In genomic region chr3:95632648-95633588, GRCm38 (mm10) we compare ENCODE assay signal across 10 mouse cellular contexts. TPM values are rescaled to one million over a fixed set of nuclear protein-coding genes. Genes with fewer than 3 reads are reported as not detected.
DNase-seq lines count a peak whose midpoint lies in the region; ATAC-seq and TF ChIP-seq lines count a peak whose summit lies in the region.
"Had no signal": no experiment of that assay in that cellular context is flagged by ENCODE, and none has a peak within 500 bp of the region (broad histone marks: within the 10 kb centered on the region; RNA-seq: fewer than 3 reads in every experiment).

No protein-coding gene starts in this region.

- H3K4me2 ChIP-seq in heart, embryonic 11.5 days: no peak overlapping the region
- no peak overlapping the region for H3K4me2 ChIP-seq in hindbrain, postnatal 0 days (ENCODE audit: low read depth, low read length)
- H3K4me2 ChIP-seq in intestine, embryonic 16.5 days (ENCODE audit: low read depth, low read length): no peak overlapping the region

- H3K9ac ChIP-seq in heart, embryonic 11.5 days (ENCODE audit: low read depth, low read length): 0 out of 2 replicates have a peak overlapping the region, but pooled peaks have one; percentile 46
- no peak overlapping the region for H3K9ac ChIP-seq in hindbrain, postnatal 0 days (replicated peaks; ENCODE audit: low read length)
- H3K9ac ChIP-seq in intestine, embryonic 16.5 days (ENCODE audit: low read depth, low read length): no peak overlapping the region

- WGBS in heart, embryonic 11.5 days (ENCODE audit: insufficient replicate concordance): 69% methylated on average over 12 of the region's 12 CpGs
- WGBS in hindbrain, postnatal 0 days: 75% methylated on average over 12 of the region's 12 CpGs
- WGBS in intestine, embryonic 16.5 days: 71% methylated on average over 12 of the region's 12 CpGs

- no peak for ATAC-seq in heart, embryonic 11.5 days (replicated peaks; ENCODE audit: insufficient number of reproducible peaks, low FRiP score, low TSS enrichment)
- peak; percentile 52; the same call in 1 of the 2 replicates for ATAC-seq in hindbrain, postnatal 0 days
- no peak for ATAC-seq in intestine, embryonic 16.5 days

- H3K27ac ChIP-seq in heart, embryonic 11.5 days (ENCODE audit: low read depth, low read length): peak overlapping the region; percentile 29; the same call in 1 of the 2 replicates
- no peak overlapping the region for H3K27ac ChIP-seq in hindbrain, postnatal 0 days
- no peak overlapping the region for H3K27ac ChIP-seq in intestine, embryonic 16.5 days (ENCODE audit: low read length)

- H3K9me3 ChIP-seq in heart, embryonic 11.5 days (replicated peaks; ENCODE audit: control insufficient read depth, low read length): no peaks in the 10 kb centered on the region
- no peaks in the 10 kb centered on the region for H3K9me3 ChIP-seq in hindbrain, postnatal 0 days (ENCODE audit: low read length)
- H3K9me3 ChIP-seq in intestine, embryonic 16.5 days (ENCODE audit: control insufficient read depth, low read length): no peaks in the 10 kb centered on the region
- H3K9me3 ChIP-seq: megakaryocyte, embryonic 14.5 days had no signal

- H3K36me3 ChIP-seq in heart, embryonic 11.5 days (ENCODE audit: control insufficient read depth, insufficient read depth, low read length): peaks cover 40% of the 10 kb centered on the region
- H3K36me3 ChIP-seq in hindbrain, postnatal 0 days (ENCODE audit: insufficient read depth, low read length): peaks cover 52% of the 10 kb centered on the region
- peaks cover 14% of the 10 kb centered on the region for H3K36me3 ChIP-seq in intestine, embryonic 16.5 days (ENCODE audit: control insufficient read depth, insufficient read depth, low read length)

- no peak overlapping the region for H3K4me3 ChIP-seq in heart, embryonic 11.5 days (ENCODE audit: low read depth, low read length)
- no peak overlapping the region for H3K4me3 ChIP-seq in hindbrain, postnatal 0 days (ENCODE audit: low read length)
- no peak overlapping the region for H3K4me3 ChIP-seq in intestine, embryonic 16.5 days (ENCODE audit: low read length)
- H3K4me3 ChIP-seq: megakaryocyte, embryonic 14.5 days had no signal

- no peak for DNase-seq in heart, postnatal 4 days
- DNase-seq in thymus, postnatal 0 days (ENCODE audit: low spot score): peak; percentile 59
- no peak for DNase-seq in thymus, postnatal 36 days
- DNase-seq in hindbrain, postnatal 0 days (ENCODE audit: low spot score): peak; percentile 50
- DNase-seq in left cerebral cortex, postnatal 25 days (ENCODE audit: low spot score in 2 of 2): no peak
- DNase-seq in lung, postnatal 25 days (ENCODE audit: low spot score): no peak
- DNase-seq: adrenal gland, postnatal 25 days had no signal

- intact Hi-C loops in left cerebral cortex, postnatal 25 days (cut with DNase I): loop anchor here (5.0 kb wide), 1 partner anchor 44 kb away; no protein-coding TSS in a partner anchor

- no peaks in the 10 kb centered on the region for H3K27me3 ChIP-seq in heart, embryonic 11.5 days (ENCODE audit: control insufficient read depth, insufficient read depth, low read length)
- H3K27me3 ChIP-seq in hindbrain, postnatal 0 days (ENCODE audit: insufficient read depth, low read length): no peaks in the 10 kb centered on the region
- no peaks in the 10 kb centered on the region for H3K27me3 ChIP-seq in intestine, embryonic 16.5 days (replicated peaks; ENCODE audit: control insufficient read depth, insufficient read depth, low read length)
- H3K27me3 ChIP-seq: megakaryocyte, embryonic 14.5 days had no signal

- peaks cover 5% of the 10 kb centered on the region; the same call in 1 of the 2 replicates for H3K4me1 ChIP-seq in heart, embryonic 11.5 days (ENCODE audit: control insufficient read depth, insufficient read depth, low read length)
- H3K4me1 ChIP-seq in hindbrain, postnatal 0 days (ENCODE audit: insufficient read depth, low read length): no peaks in the 10 kb centered on the region
- no peaks in the 10 kb centered on the region; the same call in 1 of the 2 replicates for H3K4me1 ChIP-seq in intestine, embryonic 16.5 days (ENCODE audit: control insufficient read depth, insufficient read depth, low read length)

- peak; percentile 69 for TF ChIP-seq CTCF in hindbrain, postnatal 0 days (IDR thresholded peaks at IDR 0.05; ENCODE audit: low read depth)

RNA-seq across cellular contexts. Expression of gene Ensa, which starts 8.1 kb away (rescaled TPM):
- 52.7 and 55.4 TPM in 2 replicates for polyA plus RNA-seq in heart, embryonic 11.5 days (2014; fragmentation: Nextera tagmentation; extraction: Ambion mirVana)
- total RNA-seq in heart, postnatal 4 days (2021): 10 to 100 TPM; 49.2 to 50.5 TPM
- polyA plus RNA-seq in thymus, postnatal 0 days (2015; fragmentation: Nextera tagmentation; extraction: Ambion mirVana): 58.5 and 65.4 TPM in 2 replicates
- total RNA-seq in hindbrain, postnatal 0 days (2014; rRNA removed): 84.3 and 93.8 TPM in 2 replicates
- 136 and 139 TPM in 2 replicates for polyA plus RNA-seq in hindbrain, postnatal 0 days (2015; fragmentation: Nextera tagmentation; extraction: Ambion mirVana)
- 100 to 1,000 TPM; 366 to 382 TPM for total RNA-seq in left cerebral cortex, postnatal 25 days (2021)
- 67.3 and 69.9 TPM in 2 replicates for polyA plus RNA-seq in intestine, embryonic 16.5 days (2015; fragmentation: Nextera tagmentation; extraction: Ambion mirVana)

RNA-seq across cellular contexts. Expression of gene Mcl1, which starts 25.7 kb away (rescaled TPM):
- polyA plus RNA-seq in heart, embryonic 11.5 days (2014; fragmentation: Nextera tagmentation; extraction: Ambion mirVana): 46.3 and 49.8 TPM in 2 replicates
- total RNA-seq in heart, postnatal 4 days (2021): 100 to 1,000 TPM; 112 to 115 TPM
- 81.3 and 91.3 TPM in 2 replicates for polyA plus RNA-seq in thymus, postnatal 0 days (2015; fragmentation: Nextera tagmentation; extraction: Ambion mirVana)
- total RNA-seq in hindbrain, postnatal 0 days (2014; rRNA removed): 110 and 126 TPM in 2 replicates
- polyA plus RNA-seq in hindbrain, postnatal 0 days (2015; fragmentation: Nextera tagmentation; extraction: Ambion mirVana): 38.8 and 41.5 TPM in 2 replicates
- 10 to 100 TPM; 58.4 to 59.6 TPM for total RNA-seq in left cerebral cortex, postnatal 25 days (2021)
- polyA plus RNA-seq in intestine, embryonic 16.5 days (2015; fragmentation: Nextera tagmentation; extraction: Ambion mirVana): 14.7 and 17.0 TPM in 2 replicates

RNA-seq across cellular contexts. Expression of gene Golph3l, which starts 44.2 kb away (rescaled TPM):
- 27.8 and 32.0 TPM in 2 replicates for polyA plus RNA-seq in heart, embryonic 11.5 days (2014; fragmentation: Nextera tagmentation; extraction: Ambion mirVana)
- total RNA-seq in heart, postnatal 4 days (2021): 10 to 100 TPM; 16.9 to 20.5 TPM
- polyA plus RNA-seq in thymus, postnatal 0 days (2015; fragmentation: Nextera tagmentation; extraction: Ambion mirVana): 33.4 and 35.9 TPM in 2 replicates
- total RNA-seq in hindbrain, postnatal 0 days (2014; rRNA removed): 17.3 and 18.4 TPM in 2 replicates
- 19.3 and 20.1 TPM in 2 replicates for polyA plus RNA-seq in hindbrain, postnatal 0 days (2015; fragmentation: Nextera tagmentation; extraction: Ambion mirVana)
- total RNA-seq in left cerebral cortex, postnatal 25 days (2021): 10 to 100 TPM; 20.4 to 20.6 TPM
- 42.6 and 44.3 TPM in 2 replicates for polyA plus RNA-seq in intestine, embryonic 16.5 days (2015; fragmentation: Nextera tagmentation; extraction: Ambion mirVana)

RNA-seq across cellular contexts. Expression of gene Adamtsl4, which starts 54.8 kb away (rescaled TPM):
- 3.5 and 5.1 TPM in 2 replicates for polyA plus RNA-seq in heart, embryonic 11.5 days (2014; fragmentation: Nextera tagmentation; extraction: Ambion mirVana)
- total RNA-seq in heart, postnatal 4 days (2021): 10 to 100 TPM; 13.5 to 14.6 TPM
- polyA plus RNA-seq in thymus, postnatal 0 days (2015; fragmentation: Nextera tagmentation; extraction: Ambion mirVana): 0.91 and 2.0 TPM in 2 replicates
- total RNA-seq in hindbrain, postnatal 0 days (2014; rRNA removed): 1.0 and 1.6 TPM in 2 replicates
- polyA plus RNA-seq in hindbrain, postnatal 0 days (2015; fragmentation: Nextera tagmentation; extraction: Ambion mirVana): 1.4 and 2.1 TPM in 2 replicates
- 1 to 10 TPM; 4.1 to 4.6 TPM for total RNA-seq in left cerebral cortex, postnatal 25 days (2021)
- 2.5 and 3.2 TPM in 2 replicates for polyA plus RNA-seq in intestine, embryonic 16.5 days (2015; fragmentation: Nextera tagmentation; extraction: Ambion mirVana)

Comparison
In these comparisons a context has a peak if more than half of its experiments do, and no peak if none do; other contexts are left out.
1. DNase-seq: peak in thymus, postnatal 0 days (single experiment) and hindbrain, postnatal 0 days (single experiment); none in heart, postnatal 4 days (single experiment), thymus, postnatal 36 days (0 of 2), left cerebral cortex, postnatal 25 days (0 of 2) and lung, postnatal 25 days (single experiment).